Mouse (Mus musculus): Measurements from ENCODE around the gene Cdkl5.
A peak's percentile ranks its signal among the peaks of the same experiment; 100 is the strongest.
"Not testable (repeated sequence)": the region's sequence is repeated elsewhere in the genome, so short reads cannot be mapped to it uniquely, and the experiment has no call there.

The Cdkl5 gene

GRCm38 (mm10) chrX:160906952-160907351, 87.6 kb downstream of the Cdkl5 start, which contains the start of gene Gja6:
Gja6 (minus strand) TSS chrX:160907052.
- DNase-seq (ENCODE audit: low read depth, low spot score), result no peak

- DNase-seq (ENCODE audit: low read depth, low spot score), result no peak
These were observed 88.0 kb downstream of the Cdkl5 start for GRCm38 (mm10) chrX:160906477-160906876.

DNA sequence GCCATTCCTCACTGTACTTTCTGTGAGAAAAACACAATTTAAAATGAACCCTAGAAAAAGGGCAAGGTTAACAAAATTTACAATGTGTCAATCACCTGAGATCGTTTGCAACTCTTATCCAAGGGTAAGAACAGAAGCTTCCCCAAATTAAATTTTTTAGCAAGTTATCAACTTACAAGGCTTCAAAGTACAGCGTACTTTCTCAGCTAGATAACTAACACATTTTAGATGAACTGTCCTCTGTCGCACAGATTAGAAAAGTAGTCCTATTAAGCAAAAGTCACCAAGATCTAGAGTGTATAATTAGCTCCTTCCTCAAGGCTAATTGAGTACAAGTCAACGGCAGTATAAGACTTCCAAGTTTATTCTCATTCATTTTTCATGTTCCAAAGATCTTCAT, 88.6 kb downstream of the Cdkl5 start:
- DNase-seq (ENCODE audit: low read depth, low spot score), result no peak

DNA sequence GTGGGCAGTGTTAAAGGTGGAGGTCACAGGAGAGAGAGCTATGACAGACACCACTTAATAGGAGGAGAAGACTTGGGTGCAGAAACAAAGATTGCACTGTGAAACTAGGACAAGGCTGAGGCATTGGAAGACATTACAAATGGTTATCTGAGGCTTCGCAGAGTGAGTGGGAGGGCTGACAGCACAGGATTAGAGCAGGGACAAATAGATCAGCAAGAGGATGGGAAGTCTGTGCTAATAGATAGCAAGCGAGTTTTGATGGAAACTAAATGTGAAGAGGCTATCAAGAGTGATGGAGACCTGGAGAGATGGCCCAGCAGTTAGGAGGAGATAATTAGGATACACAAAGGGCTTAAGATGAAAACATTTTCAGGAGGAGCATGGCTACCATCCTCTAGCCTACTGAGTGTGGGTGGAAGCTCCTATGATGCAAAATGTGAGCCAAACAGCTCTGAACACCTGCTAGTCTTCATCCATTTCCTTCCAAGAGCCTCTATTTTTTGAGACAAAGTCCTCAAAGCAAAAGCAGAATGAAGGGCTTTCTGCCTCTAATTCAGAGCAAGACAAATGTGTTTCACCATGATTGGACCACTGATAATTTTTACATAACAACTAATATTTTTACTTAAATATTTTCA, 89.3 kb downstream of the Cdkl5 start:
- DNase-seq (ENCODE audit: low read depth, low spot score), result no peak

DNA sequence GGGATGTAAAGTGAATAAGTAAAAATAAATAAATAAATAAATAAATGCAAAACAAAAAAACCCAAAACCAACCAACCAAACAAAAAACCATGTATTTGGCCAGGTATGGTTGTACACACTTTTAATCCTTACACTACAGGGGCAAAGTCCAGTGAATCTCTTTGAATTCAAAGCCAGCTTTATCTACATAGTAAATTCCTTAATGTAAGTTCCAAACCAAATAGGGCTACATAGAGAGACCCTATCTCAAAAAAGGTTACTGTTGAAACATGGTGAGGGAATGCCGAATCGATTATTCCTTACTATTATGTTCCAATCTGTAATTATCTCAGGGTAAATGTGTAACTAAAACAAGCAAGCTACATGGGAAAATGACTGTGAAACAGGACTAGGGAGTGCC, 93.4 kb downstream of the Cdkl5 start:
- DNase-seq (ENCODE audit: low read depth, low spot score), result no peak

- DNase-seq (ENCODE audit: low read depth, low spot score), result no peak
These were observed 102.4 kb downstream of the Cdkl5 start for GRCm38 (mm10) chrX:160892077-160892476.

GRCm38 (mm10) chrX:160886301-160886700, 108.2 kb downstream of the Cdkl5 start:
- no peak for DNase-seq (ENCODE audit: low read depth, low spot score)

GRCm38 (mm10) chrX:160866576-160866975, 127.9 kb downstream of the Cdkl5 start:
- DNase-seq (ENCODE audit: low read depth, low spot score), result no peak

GRCm38 (mm10) chrX:160865022-160865421, 129.5 kb downstream of the Cdkl5 start:
- no peak for DNase-seq (ENCODE audit: low read depth, low spot score)

DNA sequence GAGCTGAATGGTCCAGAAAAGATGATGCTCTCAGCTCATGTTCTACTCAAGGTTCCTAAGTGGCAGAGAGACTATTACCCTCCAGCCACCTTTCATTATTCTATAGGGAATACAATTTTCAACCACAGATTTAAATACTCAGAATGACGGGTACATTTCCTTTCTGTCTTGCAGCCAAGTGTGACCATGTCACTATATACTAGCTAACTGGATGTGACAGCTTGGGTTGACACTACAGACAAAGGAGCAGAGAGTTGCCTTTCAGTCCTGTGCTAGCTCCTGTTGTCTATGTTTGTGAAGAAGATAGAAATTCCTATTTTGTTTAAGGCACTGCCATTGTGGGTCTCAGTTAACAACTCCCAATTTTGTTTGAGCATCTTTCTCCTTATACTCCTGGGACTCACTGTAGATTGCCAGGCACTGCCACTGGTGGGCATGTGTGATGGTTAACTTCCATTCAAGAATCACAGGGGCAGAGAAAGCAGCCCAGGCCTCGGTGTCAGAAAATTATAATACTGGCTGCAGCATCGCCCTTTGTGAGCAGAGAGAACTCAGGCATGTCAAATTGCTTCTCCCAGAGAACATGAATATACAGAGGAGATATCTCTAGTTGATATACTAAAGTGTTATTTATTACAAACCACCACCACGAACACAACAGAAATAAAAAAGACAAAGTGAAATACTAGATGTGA, 130.7 kb downstream of the Cdkl5 start:
- no peak for DNase-seq (ENCODE audit: low read depth, low spot score)

DNA sequence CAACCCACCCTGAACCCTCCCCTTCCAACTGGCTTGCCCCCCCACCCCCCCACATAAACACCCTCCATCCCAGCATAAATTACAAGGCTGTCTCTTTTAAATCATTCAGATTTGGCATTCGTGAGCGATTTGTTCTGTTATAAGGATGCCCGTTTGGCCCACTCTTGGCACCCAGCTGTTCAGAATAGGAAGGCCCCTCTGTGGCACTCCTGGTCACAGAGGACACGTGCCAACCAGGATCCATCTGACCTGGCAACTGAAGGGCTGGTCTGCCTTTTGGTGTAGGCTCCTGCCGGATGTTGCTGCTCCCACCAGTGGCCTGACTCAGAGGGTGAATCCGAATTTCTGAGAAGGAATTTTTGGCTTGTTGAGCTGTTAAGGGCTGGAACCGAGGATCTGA, 186.3 kb downstream of the Cdkl5 start:
- DNase-seq (ENCODE audit: low read depth, low spot score), result no peak

GRCm38 (mm10) chrX:160804409-160805150, 189.9 kb downstream of the Cdkl5 start:
- DNase-seq (ENCODE audit: low read depth, low spot score), result no peak

DNA sequence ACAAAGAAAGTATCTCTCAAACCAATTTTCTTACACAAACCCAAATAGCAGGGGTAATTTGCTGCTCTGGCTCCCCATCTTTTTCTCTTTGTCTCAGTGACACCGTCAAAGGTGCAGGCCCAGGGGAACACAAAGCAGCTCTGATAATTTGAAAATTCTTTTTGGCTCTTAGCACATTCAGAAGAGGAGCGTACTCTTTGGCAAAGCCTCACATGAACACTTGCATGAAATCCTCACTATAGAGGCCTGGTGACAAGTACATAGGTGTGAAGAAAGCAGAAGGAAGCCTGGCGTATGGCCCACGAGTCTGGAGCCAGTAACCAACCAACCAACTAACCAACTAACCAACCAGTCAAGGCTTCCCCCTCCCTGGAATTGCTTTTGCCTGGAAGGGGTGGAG, 199.6 kb downstream of the Cdkl5 start:
- DNase-seq (ENCODE audit: low read depth, low spot score), result no peak

- no peak for DNase-seq (ENCODE audit: low read depth, low spot score)
These were observed 212.2 kb downstream of the Cdkl5 start for GRCm38 (mm10) chrX:160782276-160782675.

DNA sequence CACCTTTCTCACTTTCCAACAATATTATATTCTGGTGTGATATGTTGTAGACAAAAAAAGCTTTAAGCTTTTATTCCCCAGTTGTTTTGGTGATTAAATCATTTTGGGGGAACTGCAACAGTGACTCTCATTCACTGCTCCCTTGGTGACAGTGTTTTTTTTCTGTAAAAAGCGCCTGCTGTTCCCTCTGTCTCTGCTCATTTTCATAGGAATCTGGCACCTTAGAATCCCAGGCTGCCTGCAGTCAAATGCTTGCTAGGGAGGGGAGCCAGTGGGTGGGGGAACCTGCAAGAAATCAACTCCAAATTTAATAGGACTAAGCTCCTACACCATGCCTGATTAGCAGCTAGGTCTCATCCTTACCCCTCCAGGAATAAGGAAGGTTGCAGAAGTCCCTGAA, 221.5 kb downstream of the Cdkl5 start:
- DNase-seq (ENCODE audit: low read depth, low spot score), result no peak

DNA sequence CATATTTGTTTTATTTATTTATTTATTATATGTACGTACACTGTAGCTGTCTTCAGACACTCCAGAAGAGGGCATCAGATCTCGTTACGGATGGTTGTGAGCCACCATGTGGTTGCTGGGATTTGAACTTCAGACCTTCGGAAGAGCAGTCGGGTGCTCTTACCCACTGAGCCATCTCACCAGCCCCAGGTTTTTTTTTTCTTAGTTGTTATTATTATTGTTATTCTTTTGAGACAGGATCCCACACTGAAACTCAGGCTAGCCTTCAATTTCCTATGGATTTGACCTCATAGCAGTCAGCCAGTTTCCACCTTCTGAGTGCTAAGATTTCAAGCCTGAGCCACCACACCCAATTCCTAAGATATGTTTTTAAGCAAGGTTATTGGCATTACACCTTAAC, 224.9 kb downstream of the Cdkl5 start:
- DNase-seq (ENCODE audit: low read depth, low spot score), result not testable (repeated sequence)

GRCm38 (mm10) chrX:160767713-160768112, 226.8 kb downstream of the Cdkl5 start, which contains the start of gene Rs1:
Rs1 (plus strand) TSS chrX:160768013.
- DNase-seq (ENCODE audit: low read depth, low spot score), result no peak

- no peak for DNase-seq (ENCODE audit: low read depth, low spot score)
These were observed 228.3 kb downstream of the Cdkl5 start for GRCm38 (mm10) chrX:160766233-160766616.

- peak; percentile 80 for DNase-seq (ENCODE audit: low read depth, low spot score)
These were observed 228.9 kb downstream of the Cdkl5 start for GRCm38 (mm10) chrX:160765389-160766232.

DNA sequence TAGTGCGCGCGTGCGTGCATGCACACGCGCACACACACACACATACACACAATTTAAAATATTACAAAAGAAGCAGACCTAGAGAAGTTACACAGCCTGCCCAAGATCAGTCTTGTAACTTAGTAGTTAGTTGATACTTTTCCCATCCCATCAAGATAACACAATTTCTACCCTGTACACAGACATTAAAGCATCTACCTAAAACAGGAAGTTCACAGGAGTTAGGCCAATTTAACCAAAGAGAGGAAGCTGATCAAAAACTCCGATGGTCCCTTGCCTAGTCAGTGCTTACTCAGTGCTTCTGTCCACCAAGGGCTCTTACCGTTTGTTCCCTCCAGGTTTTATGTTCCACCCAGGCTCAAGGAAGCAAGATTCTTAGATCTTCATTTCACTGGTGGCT, 243.7 kb downstream of the Cdkl5 start:
- no peak for DNase-seq (ENCODE audit: low read depth, low spot score)

GRCm38 (mm10) chrX:160748653-160749052, 245.9 kb downstream of the Cdkl5 start:
- no peak for DNase-seq (ENCODE audit: low read depth, low spot score)

DNA sequence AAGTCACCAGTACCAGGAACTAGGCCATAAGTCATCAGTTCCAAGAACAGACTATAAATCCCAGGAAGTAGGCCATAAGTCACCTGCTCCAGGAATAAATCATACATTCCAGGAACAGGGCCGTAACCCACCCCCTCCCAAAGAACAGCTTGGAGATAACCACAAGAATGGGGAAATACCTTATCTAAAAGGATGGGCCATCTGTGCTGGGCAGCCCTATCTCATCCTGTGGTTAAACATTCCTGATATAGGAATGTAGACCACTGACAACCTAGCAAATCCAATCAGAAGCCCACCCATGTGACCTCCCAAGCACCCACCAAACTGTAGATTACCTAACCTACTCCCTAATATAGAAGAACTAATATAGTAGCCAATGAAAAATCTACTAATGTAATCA, 249.1 kb downstream of the Cdkl5 start:
- DNase-seq (ENCODE audit: low read depth, low spot score), result no peak
